Mouse (Mus musculus): ENCODE data around the gene Mad1l1. TPM values are rescaled to one million over a fixed set of nuclear protein-coding genes. Genes with fewer than 3 reads are reported as not detected.
A peak's percentile ranks its signal among the peaks of the same experiment; 100 is the strongest.

Gene Mad1l1
- polyA plus RNA-seq, 2 experiments: 31.8 to 38.2 TPM

- peaks cover 25% of the 10 kb centered on the region for H3K4me1 ChIP-seq (ENCODE audit: control insufficient read depth, insufficient read depth, low read length)
- no peak overlapping the region for H3K9ac ChIP-seq (ENCODE audit: low read depth, low read length, severe bottlenecking)
- H3K36me3 ChIP-seq (ENCODE audit: control insufficient read depth, insufficient read depth, low read length): no peaks in the 10 kb centered on the region
- H3K9me3 ChIP-seq (ENCODE audit: control insufficient read depth, low read length): no peaks in the 10 kb centered on the region
- no peak overlapping the region for H3K27ac ChIP-seq (replicated peaks; ENCODE audit: low read depth, low read length)
- no peak overlapping the region for H3K4me3 ChIP-seq (replicated peaks; ENCODE audit: low read length)
- H3K4me2 ChIP-seq (replicated peaks; ENCODE audit: low read depth, low read length, severe bottlenecking): no peak overlapping the region
- ATAC-seq (ENCODE audit: low FRiP score, low read depth) (no peak), DNase-seq (ENCODE audit: low spot score) (no peak)
- WGBS: 92% methylated on average over 1 of the region's 1 CpGs
- no peak for TF ChIP-seq POLR2A (IDR thresholded peaks at IDR 0.05; ENCODE audit: borderline replicate concordance, extremely low read depth, insufficient read depth, insufficient read length)
- no peaks in the 10 kb centered on the region for H3K27me3 ChIP-seq (ENCODE audit: control insufficient read depth, insufficient read depth, low read length)
Measured at GRCm38 (mm10) chr5:140124626-140125025, 196.7 kb downstream of the Mad1l1 start.

GRCm38 (mm10) chr5:140123640-140124366 lies 197.5 kb downstream of the Mad1l1 start:
- H3K4me2 ChIP-seq (replicated peaks; ENCODE audit: low read depth, low read length, severe bottlenecking): no peak overlapping the region
- H3K27ac ChIP-seq (replicated peaks; ENCODE audit: low read depth, low read length): no peak overlapping the region
- ATAC-seq (ENCODE audit: low FRiP score, low read depth): no peak
- TF ChIP-seq POLR2A (IDR thresholded peaks at IDR 0.05; ENCODE audit: borderline replicate concordance, extremely low read depth, insufficient read depth, insufficient read length): no peak
- H3K4me1 ChIP-seq (ENCODE audit: control insufficient read depth, insufficient read depth, low read length): peaks cover 16% of the 10 kb centered on the region
- no peaks in the 10 kb centered on the region; the same call in 1 of the 2 replicates for H3K36me3 ChIP-seq (ENCODE audit: control insufficient read depth, insufficient read depth, low read length)
- H3K4me3 ChIP-seq (replicated peaks; ENCODE audit: low read length): no peak overlapping the region
- H3K9ac ChIP-seq (ENCODE audit: low read depth, low read length, severe bottlenecking): no peak overlapping the region
- H3K9me3 ChIP-seq (ENCODE audit: control insufficient read depth, low read length): no peaks in the 10 kb centered on the region
- 55% methylated on average over 4 of the region's 4 CpGs for WGBS
- no peak for DNase-seq (ENCODE audit: low spot score)
- no peaks in the 10 kb centered on the region for H3K27me3 ChIP-seq (ENCODE audit: control insufficient read depth, insufficient read depth, low read length)

- H3K4me2 ChIP-seq (replicated peaks; ENCODE audit: low read depth, low read length, severe bottlenecking): no peak overlapping the region
- ATAC-seq (ENCODE audit: low FRiP score, low read depth) (no peak), DNase-seq (ENCODE audit: low spot score) (no peak)
- H3K9me3 ChIP-seq (ENCODE audit: control insufficient read depth, low read length): no peaks in the 10 kb centered on the region
- no peak overlapping the region for H3K4me3 ChIP-seq (replicated peaks; ENCODE audit: low read length)
- no peak overlapping the region for H3K27ac ChIP-seq (replicated peaks; ENCODE audit: low read depth, low read length)
- 35% methylated on average over 5 of the region's 5 CpGs for WGBS
- no peaks in the 10 kb centered on the region; the same call in 1 of the 2 replicates for H3K36me3 ChIP-seq (ENCODE audit: control insufficient read depth, insufficient read depth, low read length)
- no peak for TF ChIP-seq POLR2A (IDR thresholded peaks at IDR 0.05; ENCODE audit: borderline replicate concordance, extremely low read depth, insufficient read depth, insufficient read length)
- peaks cover 10% of the 10 kb centered on the region; the same call in 1 of the 2 replicates for H3K4me1 ChIP-seq (ENCODE audit: control insufficient read depth, insufficient read depth, low read length)
- no peaks in the 10 kb centered on the region for H3K27me3 ChIP-seq (ENCODE audit: control insufficient read depth, insufficient read depth, low read length)
- H3K9ac ChIP-seq (ENCODE audit: low read depth, low read length, severe bottlenecking): no peak overlapping the region
Measured at GRCm38 (mm10) chr5:140123194-140123593, 198.2 kb downstream of the Mad1l1 start.

GRCm38 (mm10) chr5:140121966-140122365 lies 199.4 kb downstream of the Mad1l1 start:
- Histone ChIP-seq H3K4me1 (ENCODE audit: control insufficient read depth, insufficient read depth, low read length) (peaks cover 5% of the 10 kb centered on the region; the same call in 1 of the 2 replicates), H3K27ac (replicated peaks; ENCODE audit: low read depth, low read length) (no peak overlapping the region), H3K36me3 (ENCODE audit: control insufficient read depth, insufficient read depth, low read length) (peaks cover 1% of the 10 kb centered on the region; the same call in 1 of the 2 replicates), H3K4me2 (replicated peaks; ENCODE audit: low read depth, low read length, severe bottlenecking) (no peak overlapping the region), H3K9ac (ENCODE audit: low read depth, low read length, severe bottlenecking) (no peak overlapping the region), H3K9me3 (ENCODE audit: control insufficient read depth, low read length) (no peaks in the 10 kb centered on the region), H3K4me3 (replicated peaks; ENCODE audit: low read length) (no peak overlapping the region), H3K27me3 (ENCODE audit: control insufficient read depth, insufficient read depth, low read length) (no peaks in the 10 kb centered on the region)
- DNase-seq (ENCODE audit: low spot score) (peak; percentile 45), ATAC-seq (ENCODE audit: low FRiP score, low read depth) (no peak)
- TF ChIP-seq POLR2A (IDR thresholded peaks at IDR 0.05; ENCODE audit: borderline replicate concordance, extremely low read depth, insufficient read depth, insufficient read length): no peak
- 72% methylated on average over 3 of the region's 3 CpGs for WGBS

GRCm38 (mm10) chr5:140118921-140119320 lies 202.4 kb downstream of the Mad1l1 start:
- peaks cover 5% of the 10 kb centered on the region; the same call in 1 of the 2 replicates for H3K4me1 ChIP-seq (ENCODE audit: control insufficient read depth, insufficient read depth, low read length)
- no peak for TF ChIP-seq POLR2A (IDR thresholded peaks at IDR 0.05; ENCODE audit: borderline replicate concordance, extremely low read depth, insufficient read depth, insufficient read length)
- H3K4me3 ChIP-seq (replicated peaks; ENCODE audit: low read length): no peak overlapping the region
- no peaks in the 10 kb centered on the region for H3K27me3 ChIP-seq (ENCODE audit: control insufficient read depth, insufficient read depth, low read length)
- DNase-seq (ENCODE audit: low spot score) (no peak), ATAC-seq (ENCODE audit: low FRiP score, low read depth) (no peak)
- H3K27ac ChIP-seq (replicated peaks; ENCODE audit: low read depth, low read length): no peak overlapping the region
- no peak overlapping the region for H3K9ac ChIP-seq (ENCODE audit: low read depth, low read length, severe bottlenecking)
- H3K9me3 ChIP-seq (ENCODE audit: control insufficient read depth, low read length): no peaks in the 10 kb centered on the region
- WGBS: 95% methylated on average over 3 of the region's 3 CpGs
- no peak overlapping the region for H3K4me2 ChIP-seq (replicated peaks; ENCODE audit: low read depth, low read length, severe bottlenecking)
- peaks cover 5% of the 10 kb centered on the region; the same call in 1 of the 2 replicates for H3K36me3 ChIP-seq (ENCODE audit: control insufficient read depth, insufficient read depth, low read length)
